Mouse (Mus musculus): ENCODE measurements around the gene Stub1. TPM values are rescaled to one million over a fixed set of nuclear protein-coding genes. Genes with fewer than 3 reads are reported as not detected.

Gene Stub1
- polyA plus RNA-seq, 1 experiment from 2014 or later: 298 TPM

GRCm38 (mm10) chr17:25835301-25835700 lies 2.1 kb upstream of the Stub1 start:
- ATAC-seq (ENCODE audit: insufficient number of reproducible peaks, insufficient read depth, low FRiP score, low read depth): no peak
- Histone ChIP-seq H3K4me2 (ENCODE audit: low read length) (peak overlapping the region; percentile 91; the same call in 1 of the 2 replicates), H3K4me3 (ENCODE audit: control insufficient read depth in 1 of 2, insufficient read depth in 1 of 2, low read depth in 1 of 2, low read length in 2 of 2) (no peak overlapping the region), H3K4me1 (ENCODE audit: control insufficient read depth in 2 of 2, insufficient read depth in 2 of 2, low read length in 2 of 2) (peaks cover 28 to 55% of the 10 kb centered on the region in 2 experiments; a peak in 3 of 4 replicates), H3K27ac (replicated peaks in 1 of 2; ENCODE audit: control insufficient read depth in 1 of 2, insufficient read depth in 1 of 2, low read depth in 2 of 2, low read length in 2 of 2) (no peak overlapping the region), H3K27me3 (ENCODE audit: control insufficient read depth, insufficient read depth, low read length) (no peaks in the 10 kb centered on the region), H3K9me3 (ENCODE audit: control insufficient read depth, low read length) (no peaks in the 10 kb centered on the region), H3K36me3 (ENCODE audit: control insufficient read depth, insufficient read depth, low read length) (peaks cover 65% of the 10 kb centered on the region), H3K9ac (ENCODE audit: low read length) (peak overlapping the region; percentile 85)
- 96% methylated on average over 7 of the region's 7 CpGs for WGBS

- peak overlapping the region; percentile 57 to 70; a peak in 3 of 4 replicates for H3K4me3 ChIP-seq (ENCODE audit: control insufficient read depth in 1 of 2, insufficient read depth in 1 of 2, low read depth in 1 of 2, low read length in 2 of 2)
- peak overlapping the region; percentile 85 for H3K9ac ChIP-seq (ENCODE audit: low read length)
- peaks cover 29 to 58% of the 10 kb centered on the region in 2 experiments; a peak in 3 of 4 replicates for H3K4me1 ChIP-seq (ENCODE audit: control insufficient read depth in 2 of 2, insufficient read depth in 2 of 2, low read length in 2 of 2)
- 86% methylated on average over 12 of the region's 12 CpGs for WGBS
- H3K27me3 ChIP-seq (ENCODE audit: control insufficient read depth, insufficient read depth, low read length): no peaks in the 10 kb centered on the region
- H3K9me3 ChIP-seq (ENCODE audit: control insufficient read depth, low read length): no peaks in the 10 kb centered on the region
- H3K27ac ChIP-seq (replicated peaks in 1 of 2; ENCODE audit: control insufficient read depth in 1 of 2, insufficient read depth in 1 of 2, low read depth in 2 of 2, low read length in 2 of 2): peak overlapping the region in 1 of 2 experiments; percentile 99; a peak in 2 of 4 replicates
- peak overlapping the region; percentile 91 for H3K4me2 ChIP-seq (ENCODE audit: low read length)
- no peak for ATAC-seq (ENCODE audit: insufficient number of reproducible peaks, insufficient read depth, low FRiP score, low read depth)
- peaks cover 65% of the 10 kb centered on the region for H3K36me3 ChIP-seq (ENCODE audit: control insufficient read depth, insufficient read depth, low read length)
Observed at GRCm38 (mm10) chr17:25834595-25835222, 1.5 kb upstream of the Stub1 start.

- Histone ChIP-seq H3K4me1 (ENCODE audit: control insufficient read depth in 2 of 2, insufficient read depth in 2 of 2, low read length in 2 of 2) (peaks cover 32 to 63% of the 10 kb centered on the region in 2 experiments; a peak in 3 of 4 replicates), H3K27ac (replicated peaks in 1 of 2; ENCODE audit: control insufficient read depth in 1 of 2, insufficient read depth in 1 of 2, low read depth in 2 of 2, low read length in 2 of 2) (peak overlapping the region; percentile 97 to 99), H3K27me3 (ENCODE audit: control insufficient read depth, insufficient read depth, low read length) (no peaks in the 10 kb centered on the region), H3K4me3 (ENCODE audit: control insufficient read depth in 1 of 2, insufficient read depth in 1 of 2, low read depth in 1 of 2, low read length in 2 of 2) (peak overlapping the region; percentile 57 to 70), H3K36me3 (ENCODE audit: control insufficient read depth, insufficient read depth, low read length) (peaks cover 59% of the 10 kb centered on the region), H3K4me2 (ENCODE audit: low read length) (peak overlapping the region; percentile 91), H3K9ac (ENCODE audit: low read length) (peak overlapping the region; percentile 85), H3K9me3 (ENCODE audit: control insufficient read depth, low read length) (no peaks in the 10 kb centered on the region)
- ATAC-seq (ENCODE audit: insufficient number of reproducible peaks, insufficient read depth, low FRiP score, low read depth): no peak
- WGBS: 25% methylated on average over 6 of the region's 6 CpGs
Observed at GRCm38 (mm10) chr17:25833961-25834594, 874 bp upstream of the Stub1 start.

GRCm38 (mm10) chr17:25832436-25833290 lies 541 bp downstream of the Stub1 start:
- H3K27me3 ChIP-seq (ENCODE audit: control insufficient read depth, insufficient read depth, low read length): no peaks in the 10 kb centered on the region
- H3K9me3 ChIP-seq (ENCODE audit: control insufficient read depth, low read length): no peaks in the 10 kb centered on the region
- peak overlapping the region; percentile 91 for H3K4me2 ChIP-seq (ENCODE audit: low read length)
- H3K27ac ChIP-seq (replicated peaks in 1 of 2; ENCODE audit: control insufficient read depth in 1 of 2, insufficient read depth in 1 of 2, low read depth in 2 of 2, low read length in 2 of 2): peak overlapping the region; percentile 97 to 99
- under 1% methylated on average over 71 of the region's 77 CpGs for WGBS
- peaks cover 51% of the 10 kb centered on the region for H3K36me3 ChIP-seq (ENCODE audit: control insufficient read depth, insufficient read depth, low read length)
- peak overlapping the region; percentile 57 to 74 for H3K4me3 ChIP-seq (ENCODE audit: control insufficient read depth in 1 of 2, insufficient read depth in 1 of 2, low read depth in 1 of 2, low read length in 2 of 2)
- peak overlapping the region; percentile 85 for H3K9ac ChIP-seq (ENCODE audit: low read length)
- peak; percentile 92 for ATAC-seq (ENCODE audit: insufficient number of reproducible peaks, insufficient read depth, low FRiP score, low read depth)
- H3K4me1 ChIP-seq (ENCODE audit: control insufficient read depth in 2 of 2, insufficient read depth in 2 of 2, low read length in 2 of 2): peaks cover 36 to 67% of the 10 kb centered on the region in 2 experiments

GRCm38 (mm10) chr17:25831451-25832281 lies 1.5 kb downstream of the Stub1 start:
- Histone ChIP-seq H3K4me3 (ENCODE audit: control insufficient read depth in 1 of 2, insufficient read depth in 1 of 2, low read depth in 1 of 2, low read length in 2 of 2) (peak overlapping the region; percentile 57 to 74), H3K4me2 (ENCODE audit: low read length) (peak overlapping the region; percentile 91), H3K27me3 (ENCODE audit: control insufficient read depth, insufficient read depth, low read length) (no peaks in the 10 kb centered on the region), H3K27ac (replicated peaks in 1 of 2; ENCODE audit: control insufficient read depth in 1 of 2, insufficient read depth in 1 of 2, low read depth in 2 of 2, low read length in 2 of 2) (peak overlapping the region in 1 of 2 experiments; percentile 99; a peak in 2 of 4 replicates), H3K36me3 (ENCODE audit: control insufficient read depth, insufficient read depth, low read length) (peaks cover 56% of the 10 kb centered on the region), H3K4me1 (ENCODE audit: control insufficient read depth in 2 of 2, insufficient read depth in 2 of 2, low read length in 2 of 2) (peaks cover 29 to 57% of the 10 kb centered on the region in 2 experiments), H3K9ac (ENCODE audit: low read length) (peak overlapping the region; percentile 76), H3K9me3 (ENCODE audit: control insufficient read depth, low read length) (no peaks in the 10 kb centered on the region)
- WGBS: 45% methylated on average over 21 of the region's 21 CpGs
- no peak for ATAC-seq (ENCODE audit: insufficient number of reproducible peaks, insufficient read depth, low FRiP score, low read depth)

GRCm38 (mm10) chr17:25830806-25831431 lies 2.3 kb downstream of the Stub1 start:
- Histone ChIP-seq H3K4me1 (ENCODE audit: control insufficient read depth in 2 of 2, insufficient read depth in 2 of 2, low read length in 2 of 2) (peaks cover 22 to 50% of the 10 kb centered on the region in 2 experiments), H3K27me3 (ENCODE audit: control insufficient read depth, insufficient read depth, low read length) (no peaks in the 10 kb centered on the region), H3K36me3 (ENCODE audit: control insufficient read depth, insufficient read depth, low read length) (peaks cover 60% of the 10 kb centered on the region), H3K4me2 (ENCODE audit: low read length) (peak overlapping the region; percentile 91), H3K9ac (ENCODE audit: low read length) (no peak overlapping the region; the same call in 1 of the 2 replicates), H3K4me3 (ENCODE audit: control insufficient read depth in 1 of 2, insufficient read depth in 1 of 2, low read depth in 1 of 2, low read length in 2 of 2) (peak overlapping the region in 1 of 2 experiments; percentile 57; a peak in 1 of 4 replicates), H3K27ac (replicated peaks in 1 of 2; ENCODE audit: control insufficient read depth in 1 of 2, insufficient read depth in 1 of 2, low read depth in 2 of 2, low read length in 2 of 2) (0 out of 4 replicates have a peak overlapping the region, but pooled peaks of 1 of the 2 experiments have one; percentile 5), H3K9me3 (ENCODE audit: control insufficient read depth, low read length) (no peaks in the 10 kb centered on the region)
- ATAC-seq (ENCODE audit: insufficient number of reproducible peaks, insufficient read depth, low FRiP score, low read depth): no peak
- 83% methylated on average over 14 of the region's 14 CpGs for WGBS

All from heart, embryonic 14.5 days (tissue).